Mouse (Mus musculus): ENCODE measurements around the gene Mt4. TPM values are rescaled to one million over a fixed set of nuclear protein-coding genes. Genes with fewer than 3 reads are reported as not detected.

The Mt4 gene
- polyA plus RNA-seq, 1 experiment = not detected

DNA sequence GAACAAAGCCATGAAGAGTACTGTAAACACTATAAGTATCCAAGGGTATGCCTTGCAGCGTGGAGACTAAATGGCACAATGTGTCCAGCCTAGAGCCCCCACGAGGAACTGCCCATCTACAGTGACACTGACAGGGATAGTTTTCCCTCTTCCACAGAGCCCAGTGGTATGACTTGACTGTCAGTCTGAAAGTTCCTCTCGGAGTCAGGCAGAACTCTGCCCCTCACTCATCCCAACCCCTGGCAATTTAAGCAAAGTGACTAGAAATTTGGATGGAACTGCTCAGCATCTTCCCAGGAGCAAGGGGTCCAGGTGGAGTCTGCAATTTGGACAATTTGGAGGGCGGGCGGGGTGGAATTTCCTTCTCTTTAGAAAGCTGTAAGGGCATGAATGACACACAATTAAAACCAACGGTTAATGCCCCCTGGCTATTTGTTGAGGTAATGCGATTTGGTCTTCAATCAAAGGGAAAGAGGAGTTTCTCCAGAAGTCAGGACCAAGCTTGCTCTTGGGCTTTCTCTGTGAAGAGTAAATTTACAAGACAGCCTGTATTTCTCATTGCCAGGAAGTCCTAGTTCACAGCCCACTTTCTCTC is 37.7 kb downstream of the Mt4 start:
- TF ChIP-seq CTCF (IDR thresholded peaks at IDR 0.05; ENCODE audit: borderline replicate concordance, insufficient read depth, low read length) (no peak), POLR2A (IDR thresholded peaks at IDR 0.05; ENCODE audit: low read depth, low read length) (no peak)
- Histone ChIP-seq H3K4me1 (ENCODE audit: control insufficient read depth, insufficient read depth, low read length) (0 out of 2 replicates have a peak, but pooled peaks cover 9% of the 10 kb centered on the region), H3K27ac (ENCODE audit: insufficient read depth, low read length) (no peak overlapping the region), H3K4me3 (ENCODE audit: insufficient read depth, low read length) (no peak overlapping the region)

DNA sequence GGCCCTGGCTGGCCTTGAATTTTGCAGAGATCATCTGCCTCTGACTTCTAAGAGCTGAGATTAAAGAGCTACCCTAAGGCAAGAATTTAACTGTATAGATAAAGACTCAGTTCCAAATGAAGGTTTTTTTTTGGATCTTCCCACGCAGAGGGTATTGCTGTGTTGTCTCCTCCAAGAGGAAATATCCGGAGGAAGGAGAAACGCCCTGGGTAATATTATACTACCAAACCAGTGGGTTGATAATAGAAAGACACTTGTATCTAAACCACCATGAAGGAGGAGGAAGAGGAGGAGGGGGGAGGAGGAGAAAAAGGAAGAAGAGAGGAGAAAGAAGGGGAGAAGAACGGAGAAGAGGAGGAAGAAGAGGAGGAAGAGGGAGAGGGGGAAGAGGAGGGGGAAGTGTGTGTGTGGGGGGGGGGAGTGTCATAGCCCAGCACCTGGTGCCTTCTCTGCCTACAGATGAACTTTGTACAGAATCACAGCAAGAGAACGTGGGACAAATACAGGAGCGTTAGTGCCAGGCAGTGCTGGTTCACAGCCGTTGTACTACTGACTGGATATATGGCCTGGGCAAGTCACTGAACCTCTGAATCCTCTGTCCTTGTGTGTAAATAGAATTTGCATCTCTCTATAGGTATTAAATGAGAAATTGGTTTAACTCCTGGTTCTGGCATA is 40.9 kb downstream of the Mt4 start:
- Histone ChIP-seq H3K27ac (ENCODE audit: insufficient read depth, low read length) (no peak overlapping the region), H3K4me3 (ENCODE audit: insufficient read depth, low read length) (no peak overlapping the region), H3K4me1 (ENCODE audit: control insufficient read depth, insufficient read depth, low read length) (peaks cover 4% of the 10 kb centered on the region; the same call in 1 of the 2 replicates)
- no peak for TF ChIP-seq POLR2A (IDR thresholded peaks at IDR 0.05; ENCODE audit: low read depth, low read length)
- TF ChIP-seq CTCF (IDR thresholded peaks at IDR 0.05; ENCODE audit: borderline replicate concordance, insufficient read depth, low read length) = no peak

DNA sequence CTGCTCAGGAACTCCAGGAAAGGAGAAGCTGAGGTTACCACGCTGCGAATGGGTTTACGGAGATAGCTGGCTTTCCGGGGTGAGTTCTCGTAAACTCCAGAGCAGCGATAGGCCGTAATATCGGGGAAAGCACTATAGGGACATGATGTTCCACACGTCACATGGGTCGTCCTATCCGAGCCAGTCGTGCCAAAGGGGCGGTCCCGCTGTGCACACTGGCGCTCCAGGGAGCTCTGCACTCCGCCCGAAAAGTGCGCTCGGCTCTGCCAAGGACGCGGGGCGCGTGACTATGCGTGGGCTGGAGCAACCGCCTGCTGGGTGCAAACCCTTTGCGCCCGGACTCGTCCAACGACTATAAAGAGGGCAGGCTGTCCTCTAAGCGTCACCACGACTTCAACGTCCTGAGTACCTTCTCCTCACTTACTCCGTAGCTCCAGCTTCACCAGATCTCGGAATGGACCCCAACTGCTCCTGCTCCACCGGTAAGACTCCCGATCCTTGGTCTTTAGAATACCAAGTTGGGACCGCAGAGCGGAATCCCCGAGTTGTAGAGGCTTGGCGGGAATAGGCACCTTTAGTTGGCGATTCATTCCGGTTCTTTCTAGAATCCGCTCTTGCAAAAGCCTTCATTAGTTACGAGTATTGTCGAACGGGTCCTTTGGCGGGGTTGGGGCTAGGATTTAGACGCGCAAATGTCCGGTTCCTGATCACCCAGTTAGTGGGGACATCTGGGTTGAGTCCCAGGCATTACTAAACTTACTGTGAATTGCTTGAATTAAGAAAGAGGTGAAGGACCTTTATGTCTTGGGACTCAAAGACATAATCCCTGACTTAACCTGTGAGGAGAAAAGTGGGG is 42.1 kb downstream of the Mt4 start, which contains the start of gene Mt1:
Gene Mt1 (plus strand): TSS at position 226 of the 856 bp plus-strand sequence.
- Histone ChIP-seq H3K4me1 (ENCODE audit: control insufficient read depth, insufficient read depth, low read length) (peaks cover 6% of the 10 kb centered on the region; the same call in 1 of the 2 replicates), H3K27ac (ENCODE audit: insufficient read depth, low read length) (peak within 1 kb of the TSS; percentile 46), H3K4me3 (ENCODE audit: insufficient read depth, low read length) (peak within 1 kb of the TSS; percentile 70)
- peak; percentile 99 for TF ChIP-seq POLR2A (IDR thresholded peaks at IDR 0.05; ENCODE audit: low read depth, low read length)
- no peak for TF ChIP-seq CTCF (IDR thresholded peaks at IDR 0.05; ENCODE audit: borderline replicate concordance, insufficient read depth, low read length)

DNA sequence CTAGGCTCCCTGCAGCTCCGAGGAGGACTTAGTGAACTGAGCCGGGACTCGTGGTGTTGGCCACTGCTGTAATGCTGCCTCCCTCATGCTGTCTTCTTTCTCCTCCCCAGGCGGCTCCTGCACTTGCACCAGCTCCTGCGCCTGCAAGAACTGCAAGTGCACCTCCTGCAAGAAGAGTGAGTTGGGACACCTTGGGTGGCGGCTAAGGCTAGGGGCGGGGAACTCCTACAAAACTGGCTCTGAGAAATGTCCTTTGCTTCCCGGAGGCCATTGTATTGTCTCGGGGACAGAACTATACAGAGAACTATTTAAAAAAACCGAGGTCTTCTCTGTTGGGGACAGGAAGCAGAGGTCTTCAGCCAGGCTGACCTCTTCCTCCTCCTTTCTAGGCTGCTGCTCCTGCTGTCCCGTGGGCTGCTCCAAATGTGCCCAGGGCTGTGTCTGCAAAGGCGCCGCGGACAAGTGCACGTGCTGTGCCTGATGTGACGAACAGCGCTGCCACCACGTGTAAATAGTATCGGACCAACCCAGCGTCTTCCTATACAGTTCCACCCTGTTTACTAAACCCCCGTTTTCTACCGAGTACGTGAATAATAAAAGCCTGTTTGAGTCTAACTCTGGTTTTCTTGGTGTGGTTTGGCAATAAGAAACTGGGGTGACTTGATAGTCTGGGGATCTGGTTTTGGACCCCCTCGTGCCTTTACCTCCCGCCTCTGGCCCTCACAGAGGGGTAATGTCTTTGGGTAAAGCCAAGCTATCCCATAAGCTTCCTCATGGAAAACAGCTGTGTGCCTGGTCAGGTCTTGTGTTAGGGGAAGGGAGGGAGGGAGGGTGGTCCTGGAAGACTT is 42.9 kb downstream of the Mt4 start:
- Histone ChIP-seq H3K4me1 (ENCODE audit: control insufficient read depth, insufficient read depth, low read length) (peaks cover 2% of the 10 kb centered on the region; the same call in 1 of the 2 replicates), H3K4me3 (ENCODE audit: insufficient read depth, low read length) (peak overlapping the region; percentile 70), H3K27ac (ENCODE audit: insufficient read depth, low read length) (peak overlapping the region; percentile 46; the same call in 1 of the 2 replicates)
- TF ChIP-seq CTCF (IDR thresholded peaks at IDR 0.05; ENCODE audit: borderline replicate concordance, insufficient read depth, low read length) (no peak), POLR2A (IDR thresholded peaks at IDR 0.05; ENCODE audit: low read depth, low read length) (0 out of 2 replicates have a peak, but pooled peaks have one; percentile 18)

DNA sequence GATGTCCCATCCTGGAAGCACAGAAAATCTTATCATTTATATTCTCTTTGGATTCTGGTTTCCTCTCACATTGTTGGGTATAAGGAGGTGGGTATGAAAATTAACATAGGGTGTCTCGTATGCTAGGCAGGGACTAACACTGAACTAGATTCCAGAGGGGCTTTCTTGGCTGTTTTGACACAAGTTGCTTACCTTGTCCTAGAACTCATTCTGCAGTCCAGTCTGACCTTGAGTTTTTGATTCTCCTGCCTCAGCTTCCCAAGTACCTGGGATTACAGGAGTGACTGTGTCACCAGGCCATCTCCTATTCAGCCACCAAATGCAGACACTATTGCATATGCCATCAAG is 43.5 kb downstream of the Mt4 start:
- TF ChIP-seq CTCF (IDR thresholded peaks at IDR 0.05; ENCODE audit: borderline replicate concordance, insufficient read depth, low read length) (no peak), POLR2A (IDR thresholded peaks at IDR 0.05; ENCODE audit: low read depth, low read length) (no peak)
- H3K4me3 ChIP-seq (ENCODE audit: insufficient read depth, low read length) = peak overlapping the region; percentile 70
- H3K27ac ChIP-seq (ENCODE audit: insufficient read depth, low read length) = no peak overlapping the region

DNA sequence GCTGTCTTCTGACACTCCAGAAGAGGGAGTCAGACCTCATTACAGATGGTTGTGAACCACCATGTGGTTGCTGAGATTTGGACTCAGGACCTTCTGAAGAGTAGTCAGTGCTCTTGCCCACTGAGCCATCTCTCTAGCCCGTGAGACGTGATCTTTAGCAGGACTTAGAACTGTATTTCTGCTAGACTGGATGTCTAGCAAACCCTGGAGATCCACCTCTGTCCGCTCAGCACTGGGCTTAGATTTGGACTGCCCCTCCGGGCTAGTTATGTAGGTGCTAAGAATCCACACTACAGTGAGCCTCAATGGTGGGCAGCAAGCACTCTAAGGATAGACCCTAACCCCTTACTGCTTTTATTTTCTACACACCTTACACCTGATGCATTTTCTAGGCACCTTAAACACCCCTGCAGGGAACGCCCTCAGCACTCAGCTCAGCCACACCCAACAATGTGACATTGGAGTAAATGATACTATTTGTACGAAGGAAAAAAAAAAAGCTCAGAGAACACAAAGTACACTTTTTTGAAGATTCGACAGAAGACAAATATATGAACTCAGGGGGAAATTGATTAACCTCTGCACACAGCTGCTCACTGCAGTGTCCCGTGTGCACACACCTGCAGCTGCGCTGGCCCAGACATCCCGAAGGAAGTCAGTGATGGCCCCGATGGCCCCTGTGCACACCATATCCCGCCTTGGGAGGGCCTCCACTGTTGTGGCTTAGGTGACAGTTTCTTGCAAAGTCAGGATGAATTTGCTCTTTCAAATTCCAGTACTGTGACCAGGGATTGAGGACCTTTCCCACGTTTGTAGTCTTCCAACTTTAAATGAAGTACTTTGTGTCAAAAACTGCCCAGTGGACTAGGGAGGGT is 45.3 kb downstream of the Mt4 start:
- Histone ChIP-seq H3K4me1 (ENCODE audit: control insufficient read depth, insufficient read depth, low read length) (peaks cover 2% of the 10 kb centered on the region; the same call in 1 of the 2 replicates), H3K4me3 (ENCODE audit: insufficient read depth, low read length) (no peak overlapping the region), H3K27ac (ENCODE audit: insufficient read depth, low read length) (no peak overlapping the region)
- TF ChIP-seq POLR2A (IDR thresholded peaks at IDR 0.05; ENCODE audit: low read depth, low read length) (no peak), CTCF (IDR thresholded peaks at IDR 0.05; ENCODE audit: borderline replicate concordance, insufficient read depth, low read length) (no peak)

More for the DNA sequence above, 43.5 kb downstream of the Mt4 start:
- peaks cover 2% of the 10 kb centered on the region; the same call in 1 of the 2 replicates for H3K4me1 ChIP-seq (ENCODE audit: control insufficient read depth, insufficient read depth, low read length)

DNA sequence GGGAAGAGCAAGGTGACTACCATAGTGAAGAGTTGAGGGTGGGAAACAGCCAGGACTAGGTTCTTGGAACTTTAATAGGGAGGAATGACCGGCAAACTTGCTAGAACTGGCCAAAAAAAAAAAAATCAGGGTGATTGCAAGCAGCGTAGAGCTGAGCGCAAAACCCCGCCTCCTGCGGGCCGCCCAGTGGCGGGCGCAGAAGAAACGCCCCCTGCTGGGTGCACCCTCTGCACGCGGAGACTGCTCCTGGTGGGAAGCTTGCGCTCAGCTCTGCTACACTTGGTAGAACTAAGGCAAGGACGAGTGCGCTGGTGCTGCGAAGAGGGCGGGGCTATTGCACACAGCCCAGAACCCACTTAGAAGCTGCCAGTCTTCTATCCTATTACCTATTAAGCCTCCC is 46.1 kb downstream of the Mt4 start:
- TF ChIP-seq CTCF (IDR thresholded peaks at IDR 0.05; ENCODE audit: borderline replicate concordance, insufficient read depth, low read length) = peak; percentile 37
- TF ChIP-seq POLR2A (IDR thresholded peaks at IDR 0.05; ENCODE audit: low read depth, low read length) = peak; percentile 59
- Histone ChIP-seq H3K27ac (ENCODE audit: insufficient read depth, low read length) (peak overlapping the region; percentile 31; the same call in 1 of the 2 replicates), H3K4me1 (ENCODE audit: control insufficient read depth, insufficient read depth, low read length) (peaks cover 2% of the 10 kb centered on the region; the same call in 1 of the 2 replicates), H3K4me3 (ENCODE audit: insufficient read depth, low read length) (0 out of 2 replicates have a peak overlapping the region, but pooled peaks have one; percentile 5)

DNA sequence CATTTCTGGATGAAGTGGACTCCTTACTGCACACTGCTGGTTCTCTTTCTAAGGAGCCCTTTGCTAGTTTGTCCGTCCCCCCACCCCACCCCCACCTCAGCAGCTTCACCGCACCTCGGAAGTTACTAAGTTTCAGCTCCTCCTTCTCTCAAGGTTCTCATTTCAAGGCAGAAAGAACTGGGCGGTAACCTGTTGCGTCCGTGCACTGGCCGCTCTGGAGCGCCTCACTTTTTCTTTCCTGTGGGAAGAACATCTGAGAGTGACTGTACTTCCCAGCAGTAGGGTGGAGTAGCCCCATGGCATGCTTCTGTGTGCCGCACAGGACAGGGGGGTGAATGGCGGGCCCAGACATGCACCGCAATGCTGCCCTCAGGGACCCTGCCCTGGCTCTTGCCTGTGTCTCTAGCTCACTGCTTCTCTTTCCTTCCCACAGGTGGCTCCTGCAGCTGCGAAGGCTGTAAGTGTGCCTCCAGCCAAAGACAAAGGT is 47.4 kb downstream of the Mt4 start:
- Histone ChIP-seq H3K27ac (ENCODE audit: insufficient read depth, low read length) (no peak overlapping the region), H3K4me1 (ENCODE audit: control insufficient read depth, insufficient read depth, low read length) (peaks cover 2% of the 10 kb centered on the region; the same call in 1 of the 2 replicates), H3K4me3 (ENCODE audit: insufficient read depth, low read length) (no peak overlapping the region)
- TF ChIP-seq CTCF (IDR thresholded peaks at IDR 0.05; ENCODE audit: borderline replicate concordance, insufficient read depth, low read length) (no peak), POLR2A (IDR thresholded peaks at IDR 0.05; ENCODE audit: low read depth, low read length) (no peak)
